Mouse (Mus musculus) urinary bladder, postnatal 36 days (tissue): ENCODE measurements around the gene Slc38a7.
"Not testable (repeated sequence)": the region's sequence is repeated elsewhere in the genome, so short reads cannot be mapped to it uniquely, and the experiment has no call there.

Source experiments
- DNase-seq, 2 experiments: peaks; one replicate each; pipeline ENCODE4 v3.0.0; 2022; ENCODE audit warnings: low spot score in 2 of 2, mixed read lengths in 1 of 2

Slc38a7 gene

DNA sequence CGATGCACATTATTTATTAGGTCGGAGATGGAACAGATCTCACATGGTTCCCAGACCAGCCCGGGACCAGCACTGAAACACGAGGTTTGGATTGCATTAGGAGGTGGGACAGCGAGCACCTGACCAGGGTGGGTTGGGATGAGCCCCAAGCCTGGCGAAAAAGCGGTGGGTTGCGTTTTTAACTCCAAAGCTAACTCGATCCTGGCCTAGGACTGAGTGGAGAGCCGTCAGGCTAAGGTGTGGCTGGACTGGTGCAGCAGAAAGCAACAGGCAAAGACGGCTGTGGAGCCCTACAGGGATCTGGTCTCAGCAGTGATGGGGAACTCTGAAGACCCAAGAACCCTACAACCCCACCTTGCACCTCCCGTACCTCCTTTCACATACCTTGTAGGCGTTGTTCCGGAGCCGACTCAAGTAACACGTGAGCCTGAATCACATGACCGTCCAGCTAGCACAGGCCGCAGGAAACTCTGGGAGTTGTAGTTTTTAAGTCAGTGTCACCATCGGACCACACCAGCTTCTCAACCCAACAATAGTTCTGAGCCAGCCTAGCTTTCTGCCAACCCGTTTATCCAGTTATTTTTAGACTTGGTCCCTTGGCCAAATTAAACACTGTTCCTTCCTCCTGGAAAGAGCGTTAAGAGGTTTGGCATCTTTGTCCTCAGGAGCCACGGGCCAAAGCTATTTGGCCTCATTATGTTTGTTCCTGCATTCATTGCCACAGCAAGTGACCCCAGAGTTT is at the start of gene Slc38a7:
Slc38a7 (minus strand) TSS at position 438 of the 742 bp plus-strand sequence.
- peak; percentile 64 to 70 for DNase-seq

DNA sequence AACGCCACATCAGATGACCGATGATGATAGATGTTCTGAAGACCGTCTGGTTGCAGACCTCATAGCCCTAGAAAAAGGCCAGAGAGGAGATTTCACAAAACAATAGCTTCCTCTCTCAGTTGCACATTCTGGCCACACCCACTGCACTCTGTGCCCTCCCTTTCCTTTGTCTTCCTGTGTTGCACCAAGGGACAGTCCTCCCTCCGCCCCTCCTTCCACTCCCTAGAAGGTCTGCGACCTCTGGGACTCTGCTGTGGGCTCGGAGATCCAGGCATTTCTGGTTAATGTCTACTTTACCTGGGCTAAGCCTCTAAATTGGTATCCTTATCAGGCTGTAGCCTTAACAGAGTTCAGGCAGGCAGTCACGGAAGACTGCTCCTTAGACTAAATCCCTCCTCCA is 48.5 kb upstream of the Slc38a7 start:
- DNase-seq = no peak

DNA sequence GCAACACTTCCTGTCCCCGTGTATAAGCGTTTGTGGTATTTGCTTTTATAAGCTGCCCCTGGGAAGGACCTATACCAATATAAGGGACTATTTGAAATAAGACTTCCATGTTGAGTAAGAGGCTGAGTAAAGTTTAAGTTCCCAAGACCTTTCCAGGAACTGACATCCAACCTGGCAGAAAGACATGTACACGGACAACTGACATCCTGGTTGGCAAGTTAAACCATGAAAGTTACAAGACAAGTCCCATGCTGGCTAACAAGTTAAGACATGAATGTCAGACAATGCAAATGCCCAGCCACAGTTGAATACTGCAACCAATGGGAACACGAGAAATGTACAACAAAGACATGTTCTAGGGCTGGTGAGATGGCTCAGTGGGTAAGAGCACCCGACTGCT is 40.4 kb upstream of the Slc38a7 start:
- DNase-seq = no peak

DNA sequence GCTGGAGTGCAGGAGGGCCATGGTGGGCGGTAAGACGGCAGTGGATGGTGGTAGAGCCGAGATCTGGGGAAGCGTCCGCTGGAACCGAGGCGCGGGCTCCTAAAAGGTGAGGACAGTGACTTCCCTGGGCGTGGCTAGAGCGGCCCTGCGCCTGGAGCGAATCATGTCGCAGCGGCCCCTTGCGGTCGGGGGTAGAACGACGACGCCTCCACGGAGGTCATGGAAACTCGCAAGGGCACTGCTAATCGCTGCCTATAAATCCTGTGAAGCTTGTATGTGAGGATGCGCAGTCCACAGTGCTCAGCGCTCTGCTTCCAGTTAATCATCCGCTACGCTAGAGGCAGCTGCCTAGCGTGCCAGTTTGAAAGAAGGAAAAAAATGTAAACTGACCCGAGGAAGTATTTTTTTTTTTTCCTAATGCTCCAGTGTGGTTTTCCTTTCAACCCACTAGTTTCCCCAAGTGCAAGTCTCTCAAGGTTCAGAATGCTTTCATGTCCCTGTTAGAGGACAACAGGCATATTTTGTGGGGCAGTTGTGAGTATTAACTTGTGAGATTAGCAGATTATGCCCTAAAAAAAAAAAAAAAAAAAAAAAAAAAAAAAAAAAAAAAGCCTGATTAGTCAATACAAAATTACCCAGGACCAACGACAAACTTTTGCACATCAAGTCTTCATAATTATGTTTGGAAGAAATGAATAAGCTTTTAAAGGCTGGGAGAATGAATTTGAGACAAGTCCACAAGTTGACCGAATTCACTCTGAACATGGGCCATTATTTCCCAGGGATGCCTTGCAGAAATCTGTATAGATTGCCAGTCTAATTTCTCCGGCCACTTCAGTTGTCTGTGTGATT is 35.2 kb upstream of the Slc38a7 start, which contains the start of gene Got2:
Got2 (minus strand) TSS at position 263 of the 852 bp plus-strand sequence.
- DNase-seq = peak; percentile 85 to 91

DNA sequence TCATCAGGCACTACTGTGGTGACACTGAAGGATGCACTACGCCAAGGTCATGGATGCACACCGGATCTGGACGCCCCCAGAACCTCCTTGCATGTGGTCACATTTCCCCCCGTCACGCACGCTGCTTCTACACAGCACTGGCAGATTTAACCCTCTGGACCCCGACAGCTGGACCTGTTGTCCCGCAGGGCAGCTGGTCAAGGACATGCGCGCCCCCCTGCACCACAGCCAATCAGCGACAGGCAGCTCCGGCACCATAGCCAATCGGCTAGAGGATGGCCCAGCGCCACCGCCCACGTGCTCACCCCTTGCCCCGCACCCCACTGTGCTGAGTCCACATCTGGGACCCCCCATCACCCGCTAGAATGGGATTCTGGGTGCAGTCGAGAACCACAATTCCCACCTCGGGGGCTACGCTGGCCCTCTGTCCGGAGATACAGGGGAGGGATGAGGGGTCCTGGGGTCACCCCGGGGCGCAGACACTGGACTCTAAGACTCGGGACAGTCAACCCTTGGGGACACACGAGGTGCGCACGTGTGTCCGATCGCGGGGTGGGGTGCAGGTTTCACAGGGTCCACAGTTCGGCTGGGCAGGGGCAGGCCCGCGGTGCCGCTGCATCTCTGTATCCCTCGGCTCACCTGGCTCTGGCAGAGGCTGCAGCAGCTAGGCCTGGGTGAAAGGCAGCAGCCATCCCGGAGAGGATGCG is 34.4 kb upstream of the Slc38a7 start:
- peak; percentile 49 to 75 for DNase-seq

DNA sequence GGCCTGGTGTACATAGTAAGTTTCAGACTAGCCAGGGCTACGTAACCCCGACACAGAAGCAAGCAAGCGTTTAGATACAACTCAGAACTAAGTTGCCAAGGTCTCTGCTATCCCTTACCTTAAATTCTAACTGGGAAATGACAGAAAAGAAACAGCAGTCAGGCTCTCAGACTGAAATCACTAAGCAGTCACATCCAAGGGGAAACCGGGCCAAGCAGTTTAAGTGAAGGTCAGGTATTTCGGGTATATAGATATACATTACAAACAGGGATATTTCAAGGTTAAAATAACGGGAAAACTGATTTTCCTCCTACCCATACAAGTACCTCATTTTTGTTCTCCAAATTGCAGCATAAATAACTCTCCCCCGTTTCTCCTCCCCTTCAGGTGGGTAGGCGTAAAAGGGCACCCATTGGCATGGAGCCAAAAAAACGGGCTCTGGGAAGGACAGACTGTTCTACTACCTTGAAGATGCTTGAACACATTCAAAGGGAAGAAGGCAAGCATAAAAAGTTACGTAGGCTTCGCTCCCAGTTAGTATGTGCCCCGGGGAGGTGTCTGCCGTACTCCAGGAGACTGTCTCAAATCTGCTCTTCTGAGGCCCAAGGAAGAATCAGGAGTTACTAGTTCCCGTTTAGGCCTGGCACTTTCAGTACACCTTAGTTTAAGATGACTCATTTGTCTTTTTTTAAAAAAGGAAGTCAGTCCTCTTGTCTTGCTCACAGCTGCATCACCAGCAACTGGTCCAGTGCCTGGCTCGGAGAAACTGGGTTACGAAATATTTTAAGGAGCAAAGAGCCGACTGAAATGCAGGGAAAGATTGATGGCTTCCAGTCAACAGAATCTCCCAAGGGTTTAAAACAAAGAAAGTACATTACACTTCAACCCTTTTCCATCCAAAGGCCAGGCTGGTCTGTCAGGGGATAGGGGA is 33.6 kb upstream of the Slc38a7 start:
- peak in 1 of 2 experiments; percentile 44 for DNase-seq

DNA sequence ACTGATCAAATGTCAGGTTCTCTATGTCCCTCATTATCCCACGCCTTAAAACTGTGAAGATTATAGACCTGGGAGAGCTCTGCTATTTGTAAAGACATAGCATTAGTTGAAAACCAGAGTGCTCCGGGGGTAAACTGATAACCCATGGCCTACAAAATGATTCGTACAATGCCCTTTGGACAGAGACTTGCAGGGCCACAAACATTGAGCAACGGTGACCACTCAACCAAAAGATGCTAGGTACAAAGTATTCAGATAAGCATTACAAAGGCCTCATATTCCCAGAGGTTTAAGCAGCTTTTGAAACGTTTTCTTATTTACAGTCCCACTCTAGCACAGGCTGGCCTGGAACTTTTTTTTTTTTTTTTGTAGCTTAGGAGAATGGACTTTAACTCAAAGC is 32.6 kb upstream of the Slc38a7 start:
- no peak for DNase-seq

DNA sequence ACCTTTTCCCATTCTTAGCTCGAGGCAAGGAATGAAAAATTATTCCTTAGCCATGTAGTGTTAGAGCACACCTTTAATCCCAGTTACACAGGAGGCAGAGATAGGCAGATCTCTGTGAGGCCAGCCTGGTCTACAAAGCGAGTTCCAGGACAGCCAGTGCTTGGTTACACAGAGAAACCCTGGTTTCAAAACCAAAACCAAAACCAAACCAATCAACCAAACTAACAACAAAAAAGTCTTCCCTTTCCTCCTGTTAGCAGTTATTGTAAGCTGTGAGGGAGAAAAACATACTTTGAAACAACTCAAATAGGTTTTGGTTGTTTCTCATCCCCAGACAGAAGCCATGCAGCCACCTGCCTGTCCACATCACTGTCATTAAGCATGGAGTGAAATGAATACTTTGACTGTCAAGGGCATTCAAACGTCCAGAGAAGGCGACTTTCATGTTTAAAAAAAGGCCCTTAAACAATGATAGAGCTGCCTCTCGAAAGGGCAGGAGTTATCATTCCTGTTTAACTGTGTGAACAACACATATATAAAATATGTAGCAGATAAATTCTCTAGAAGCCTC is 32.0 kb upstream of the Slc38a7 start:
- no peak for DNase-seq

DNA sequence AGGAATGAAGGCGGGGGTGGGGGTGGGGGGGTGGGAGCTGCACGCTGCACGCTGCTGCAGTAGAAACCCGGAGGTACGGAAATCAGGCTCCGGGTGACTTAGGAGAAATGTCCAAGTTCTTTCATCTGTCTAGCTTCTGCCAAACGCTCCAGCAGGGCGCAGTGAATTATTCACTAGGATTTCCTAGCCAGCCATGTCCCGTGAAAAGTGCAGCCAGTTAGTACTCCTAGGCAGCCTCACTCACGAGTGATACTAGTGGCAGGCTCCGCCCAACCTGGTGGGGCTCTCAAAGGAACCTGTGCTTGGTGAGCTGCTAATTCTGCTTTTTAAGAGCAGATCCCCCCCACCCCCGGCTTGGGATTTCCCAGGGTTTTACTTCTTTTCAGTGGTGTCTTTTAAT is 31.2 kb upstream of the Slc38a7 start:
- no peak for DNase-seq

DNA sequence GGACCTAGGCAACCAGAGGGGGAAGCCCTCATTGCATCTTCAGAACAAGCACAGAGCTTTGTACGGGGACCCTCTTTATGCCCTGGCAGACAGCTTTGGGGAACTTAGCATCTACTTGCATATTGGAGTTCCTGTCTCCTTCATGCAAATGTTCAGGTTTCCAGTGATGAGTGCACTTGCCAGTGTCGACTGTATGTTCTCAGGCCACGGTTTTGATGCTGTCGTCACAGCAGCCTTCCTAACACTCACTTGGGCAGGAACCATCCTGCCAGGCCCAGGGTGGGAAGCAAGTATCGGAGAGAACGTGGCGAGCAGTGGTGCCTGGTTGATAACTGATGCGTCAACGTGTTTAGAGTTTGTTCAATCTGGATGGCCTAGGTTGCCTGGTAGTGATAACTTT is 28.9 kb upstream of the Slc38a7 start:
- DNase-seq = no peak

DNA sequence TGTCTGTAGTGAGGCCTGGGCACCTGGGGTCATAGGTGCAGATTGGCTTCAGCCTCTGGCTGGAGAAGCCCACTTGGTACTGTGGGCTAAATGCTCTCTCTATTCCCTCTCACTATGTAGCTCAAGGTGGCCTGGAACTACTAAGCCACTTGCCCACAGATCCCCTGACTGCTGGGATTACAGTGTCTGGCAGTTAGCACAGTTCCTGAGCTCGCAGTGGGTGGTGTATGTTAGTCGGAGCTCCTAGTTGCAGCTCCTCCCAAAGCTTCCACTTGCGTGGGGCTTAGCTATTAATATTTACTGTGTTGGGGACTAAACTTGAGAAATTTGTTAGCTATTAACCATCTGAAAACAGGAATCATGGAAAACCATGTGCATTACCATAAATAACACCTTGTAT is 28.2 kb upstream of the Slc38a7 start:
- DNase-seq = no peak

DNA sequence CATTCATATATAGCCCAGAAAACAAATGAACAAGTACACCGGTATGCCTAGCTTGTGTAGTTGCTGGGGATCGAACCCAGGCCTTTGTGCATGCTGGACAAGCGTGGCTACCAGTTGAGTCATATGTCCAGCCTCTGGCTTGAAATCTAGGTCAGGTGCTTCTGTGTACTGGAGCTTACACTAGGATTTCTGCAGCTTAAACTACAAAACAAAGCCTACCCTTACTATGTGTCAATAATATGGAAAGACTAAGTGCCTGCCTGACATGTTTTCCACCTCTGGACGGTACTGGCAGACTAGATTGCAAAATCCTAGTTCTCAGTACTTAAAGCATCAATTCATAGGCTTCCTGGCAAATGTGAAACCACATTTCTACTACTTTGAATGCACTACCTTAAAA is 26.5 kb upstream of the Slc38a7 start:
- no peak for DNase-seq

DNA sequence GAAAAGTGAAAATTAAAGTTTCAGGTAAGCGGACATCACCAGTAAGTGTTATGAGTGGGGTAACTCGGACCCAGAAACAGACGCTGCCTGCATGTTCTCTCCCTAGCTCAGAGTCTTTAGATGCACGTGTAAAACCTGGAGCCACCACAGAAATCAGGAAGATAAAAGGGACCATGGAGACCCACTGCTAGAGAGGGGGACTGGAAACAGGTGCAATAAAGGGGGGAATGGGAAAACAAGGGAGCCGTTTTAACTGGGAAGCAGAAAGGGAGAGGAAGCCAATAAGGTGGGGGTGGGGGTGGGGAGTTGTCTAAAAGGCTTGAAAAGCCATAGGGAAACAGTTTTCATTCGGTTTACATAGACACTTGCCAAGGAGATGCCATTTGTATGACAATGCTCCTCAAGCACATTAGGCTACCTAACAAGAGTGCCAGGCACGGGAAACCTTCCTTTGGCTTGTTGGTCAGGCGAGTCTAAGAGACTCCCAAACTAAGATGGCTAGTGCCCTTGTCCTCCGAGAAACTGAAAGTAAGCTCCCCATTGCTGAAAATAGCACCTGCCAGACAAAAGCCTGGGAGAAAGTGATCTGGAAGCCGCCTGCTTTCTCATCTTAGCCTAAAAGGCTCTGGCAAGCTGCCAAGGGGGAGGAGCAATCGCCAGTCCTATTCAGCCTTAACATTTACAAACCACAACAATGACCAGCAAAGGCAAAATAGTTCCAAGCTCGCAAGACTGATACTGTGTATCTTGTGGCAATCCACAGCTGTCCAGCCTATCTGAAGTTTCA is 25.0 kb upstream of the Slc38a7 start:
- DNase-seq = peak in 1 of 2 experiments; percentile 9

DNA sequence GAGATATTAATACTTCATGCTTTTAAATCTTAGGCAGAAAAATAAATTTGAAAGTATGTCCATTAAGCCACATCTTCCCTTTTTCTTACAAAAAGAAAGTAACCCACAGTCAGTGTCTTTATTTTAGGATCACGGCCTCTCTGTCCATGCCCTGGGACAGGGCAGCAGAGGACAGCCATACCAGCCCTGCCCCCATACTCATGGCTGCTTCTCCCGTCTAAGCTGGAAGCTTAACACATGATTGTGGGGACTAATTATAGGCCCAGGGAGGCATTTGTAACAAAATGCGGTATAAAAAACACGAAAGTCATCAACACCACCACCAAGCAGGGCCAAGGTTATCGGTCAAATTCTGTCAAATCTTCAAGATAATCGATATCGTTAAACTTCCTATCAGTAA is 21.9 kb upstream of the Slc38a7 start:
- no peak for DNase-seq

DNA sequence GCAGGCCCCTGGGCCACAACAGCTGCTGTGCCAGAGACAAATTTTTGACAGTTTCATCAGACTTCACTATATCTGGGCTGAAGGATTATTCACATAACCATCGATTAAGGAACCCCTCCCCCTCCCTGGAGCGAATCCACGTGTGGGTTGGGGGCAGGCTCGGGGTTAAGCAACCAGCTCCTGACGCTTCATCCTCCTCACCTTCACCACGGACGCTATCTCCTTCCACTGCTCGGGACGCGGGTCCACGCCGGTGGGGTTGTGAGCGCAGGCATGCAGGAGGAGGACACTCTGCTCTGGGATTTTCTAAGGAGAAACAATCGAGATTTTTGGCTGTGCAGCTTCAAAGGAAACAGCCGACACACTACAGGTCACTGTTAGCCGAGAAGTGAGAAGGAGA is 18.4 kb upstream of the Slc38a7 start:
- no peak for DNase-seq

DNA sequence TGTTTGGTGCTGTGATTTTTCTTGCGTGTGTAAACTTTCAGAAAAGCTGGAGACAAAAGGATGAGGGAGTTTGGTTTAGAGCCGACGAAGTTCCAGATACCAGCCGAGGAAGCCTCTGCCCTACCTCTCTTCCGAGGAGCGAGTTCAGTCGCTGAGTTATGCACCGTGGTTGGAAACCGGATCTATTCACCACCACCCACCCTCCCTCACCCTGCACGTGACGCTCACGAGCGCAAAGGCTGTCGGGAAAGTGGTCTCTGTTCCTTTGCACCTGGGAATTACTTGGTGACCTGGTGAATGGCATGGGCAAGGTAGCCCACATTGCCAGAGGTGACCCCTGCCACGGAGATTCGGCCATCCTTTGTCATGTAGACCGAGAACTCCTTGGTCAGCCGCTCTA is 11.5 kb upstream of the Slc38a7 start:
- DNase-seq = not testable (repeated sequence)

DNA sequence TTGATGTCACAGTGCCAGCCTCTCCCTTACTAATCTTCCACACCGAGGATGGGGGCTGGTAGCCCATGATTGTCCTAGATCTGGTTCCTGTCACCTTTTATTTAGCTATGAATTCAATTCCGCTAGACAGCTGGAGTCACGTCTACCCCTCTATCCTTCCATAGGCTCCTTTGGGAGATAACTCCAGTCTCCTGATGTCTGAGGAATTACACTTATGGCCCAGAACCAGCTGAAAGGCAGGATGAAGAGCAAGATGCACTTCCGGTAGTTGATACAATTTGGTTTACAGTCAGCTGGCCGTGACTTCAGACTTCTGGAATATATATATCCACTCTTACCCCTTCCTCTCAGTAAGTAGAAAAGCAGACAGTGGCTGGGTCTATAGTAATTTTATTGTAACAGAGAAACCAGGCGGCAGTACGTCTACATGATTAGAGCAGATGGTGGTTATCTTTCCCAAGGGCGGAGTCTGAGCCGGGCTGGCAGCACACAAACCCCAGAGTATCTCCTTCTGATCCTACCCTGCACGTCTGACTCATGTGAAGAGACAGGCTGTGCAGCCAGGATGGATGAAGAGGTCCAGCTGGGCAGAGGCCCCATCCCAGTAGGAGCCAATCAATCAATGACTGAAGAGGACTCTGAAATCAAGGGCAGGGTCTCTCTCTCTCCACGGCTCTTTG is 10.6 kb upstream of the Slc38a7 start:
- not testable (repeated sequence) for DNase-seq

DNA sequence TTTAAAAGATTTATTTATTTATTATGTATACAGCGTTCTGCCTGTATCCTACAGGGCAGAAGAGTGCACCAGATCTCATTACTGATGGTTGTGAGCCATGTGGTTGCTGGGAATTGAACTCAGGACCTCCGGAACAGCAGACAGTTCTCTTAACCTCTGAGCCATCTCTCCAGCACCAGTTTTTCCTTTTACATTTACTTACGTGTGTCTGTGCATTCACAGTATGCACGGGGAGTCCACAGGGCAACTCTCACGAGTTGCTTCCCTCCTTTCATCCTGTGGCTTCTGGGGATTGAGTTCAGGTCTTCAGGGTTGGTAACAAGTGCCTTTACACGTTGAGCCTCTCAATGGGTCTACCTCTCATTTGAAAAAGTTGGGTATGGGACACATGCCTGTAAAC is 835 bp upstream of the Slc38a7 start:
- DNase-seq = no peak

DNA sequence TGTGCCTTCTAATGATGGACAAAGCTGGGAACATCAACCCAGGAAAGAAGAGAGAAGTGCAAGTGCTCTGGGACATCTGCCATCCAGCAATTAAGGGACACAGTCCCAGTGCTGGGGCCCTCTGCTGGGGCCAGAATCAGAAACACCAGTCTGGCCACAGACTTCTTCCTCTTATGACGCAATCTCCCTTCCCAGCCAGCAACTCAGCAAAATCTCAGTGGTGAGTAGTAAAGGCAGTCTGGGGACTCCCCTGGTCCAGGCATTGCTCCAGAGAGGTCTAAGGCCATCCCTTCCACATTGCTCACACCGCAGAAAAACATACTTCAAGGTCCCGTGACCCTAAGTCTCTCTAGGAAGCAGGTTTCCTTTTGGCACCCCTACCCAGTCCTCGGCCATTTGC is 1.0 kb downstream of the Slc38a7 start:
- peak; percentile 13 to 62 for DNase-seq
